Mouse (Mus musculus) liver, embryonic 14.5 days (tissue): ENCODE results near the gene Slc27a5.
A peak's percentile ranks its signal among the peaks of the same experiment; 100 is the strongest.

ENCODE experiments used
- CTCF ChIP-seq: IDR thresholded peaks from 2 replicates; pipeline ENCODE4 v1.5.1; 2016; ENCODE audit warnings: antibody characterized with exemption, low read depth, control low read depth
- EP300 ChIP-seq: IDR thresholded peaks from 2 replicates; pipeline ENCODE4 v1.6.1; 2016; ENCODE audit warnings: antibody characterized with exemption, low read depth

DNA sequence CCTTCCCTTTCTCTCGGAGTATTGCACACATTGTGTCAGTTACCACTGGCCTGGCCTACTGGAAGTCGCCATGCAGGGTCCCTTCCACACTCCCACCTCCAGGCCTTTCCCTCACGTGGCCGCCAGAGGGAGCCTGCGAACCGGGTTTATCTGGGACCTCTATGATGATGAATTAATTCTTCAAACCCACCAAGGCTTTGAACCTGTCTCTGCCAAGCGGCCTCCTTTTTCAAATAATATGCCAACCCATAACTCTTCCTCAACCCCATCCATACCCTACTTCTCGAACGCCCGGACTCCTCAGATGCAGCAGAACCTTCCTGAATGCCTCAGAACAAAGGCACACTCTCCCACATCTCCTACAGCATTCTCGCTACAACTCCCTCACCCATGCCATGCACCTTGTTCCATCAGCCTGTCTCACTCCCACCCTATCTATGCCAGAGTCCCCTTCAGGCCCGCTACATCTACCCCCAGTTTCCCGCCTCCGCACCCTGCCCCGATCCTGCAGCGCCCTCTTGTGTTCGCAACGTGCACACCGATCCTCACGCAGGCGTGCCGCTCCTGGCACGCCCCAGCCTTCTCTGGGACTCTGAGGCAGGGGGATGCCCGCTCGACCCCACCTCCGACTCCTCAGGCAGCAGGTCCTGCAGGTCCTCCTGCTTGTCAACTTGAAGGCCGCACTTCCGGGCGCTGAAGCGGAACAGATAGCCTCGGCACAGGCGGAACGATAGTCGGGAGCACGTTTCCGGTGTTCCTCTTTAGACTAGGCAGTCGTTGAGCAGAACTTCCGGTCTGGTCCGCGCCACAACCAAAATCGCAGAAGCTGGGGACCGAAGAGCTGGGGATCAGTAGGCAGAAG is 11.4 kb upstream of the Slc27a5 start:
- TF ChIP-seq EP300 (no peak), CTCF (peak; percentile 96)
